Mouse (Mus musculus): ENCODE results near the gene Gm39566. TPM values are rescaled to one million over a fixed set of nuclear protein-coding genes. Genes with fewer than 3 reads are reported as not detected.

Gene Gm39566
- polyA plus RNA-seq, 1 experiment from 2014 or later = not detected

DNA sequence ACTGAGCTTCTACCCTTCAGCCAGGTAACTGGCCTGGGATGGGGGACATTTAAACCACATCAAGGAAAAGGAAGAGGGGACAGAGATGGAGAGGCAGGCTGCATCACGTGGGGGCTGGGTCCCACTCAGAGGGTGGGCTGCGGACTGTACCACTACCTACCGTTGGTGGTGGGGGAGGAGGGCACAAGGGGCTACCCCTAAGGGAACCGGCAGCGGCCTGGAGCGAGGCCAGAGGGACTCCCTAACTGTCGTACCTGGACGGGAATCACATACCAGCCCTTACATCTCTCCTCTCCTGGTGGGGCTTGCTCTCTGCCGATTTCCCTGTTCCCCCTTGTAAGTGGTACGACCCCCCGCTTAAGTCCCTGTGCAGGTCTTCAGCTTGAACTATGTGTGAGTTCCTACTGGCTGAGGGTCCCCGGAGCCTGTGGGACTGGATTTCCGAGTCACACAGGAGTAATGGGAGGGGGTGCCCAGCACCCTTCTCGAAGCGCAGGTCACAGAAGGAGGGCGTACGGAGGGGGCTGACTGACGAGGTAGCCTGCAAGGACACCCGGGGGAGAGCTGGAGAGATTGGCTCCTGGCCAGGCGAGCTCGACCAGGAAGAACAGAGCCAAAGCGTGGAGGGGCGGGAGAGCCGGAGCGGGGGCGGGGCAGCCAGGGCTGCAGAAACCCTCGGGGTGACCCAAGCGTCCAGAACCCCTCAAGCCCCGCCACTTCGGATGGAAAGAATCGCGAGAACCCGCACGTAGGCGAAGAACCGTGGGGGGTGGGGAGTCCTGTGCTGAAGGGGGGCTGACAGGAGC, 14.5 kb downstream of the Gm39566 start:
- H3K4me3 ChIP-seq = peak overlapping the region; percentile 66
- peaks cover 99% of the 10 kb centered on the region for H3K27me3 ChIP-seq (ENCODE audit: insufficient read depth, poor library complexity, severe bottlenecking)
- H3K27ac ChIP-seq = peak overlapping the region; percentile 96
- peaks cover 77% of the 10 kb centered on the region for H3K4me1 ChIP-seq (replicated peaks)
- H3K9me3 ChIP-seq = no peaks in the 10 kb centered on the region
- WGBS = under 1% methylated on average over 36 of the region's 36 CpGs
- DNase-seq (ENCODE audit: low spot score) = peak; percentile 86
- no peaks in the 10 kb centered on the region for H3K36me3 ChIP-seq

DNA sequence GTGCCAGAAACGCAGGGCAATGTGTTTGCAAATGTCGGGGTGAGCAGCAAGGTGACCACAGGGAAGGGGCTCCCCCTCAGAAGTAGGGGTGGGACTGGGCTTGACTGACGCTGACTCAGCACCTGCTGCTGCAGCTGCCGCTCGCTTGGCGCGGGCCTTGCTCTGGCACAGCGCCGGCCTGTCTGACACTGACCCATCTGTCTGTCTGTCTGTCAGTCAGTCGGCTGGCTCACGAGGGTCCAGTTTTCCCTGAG, 15.0 kb downstream of the Gm39566 start:
- Histone ChIP-seq H3K36me3 (no peaks in the 10 kb centered on the region), H3K9me3 (no peaks in the 10 kb centered on the region), H3K4me3 (peak overlapping the region; percentile 66), H3K27me3 (ENCODE audit: insufficient read depth, poor library complexity, severe bottlenecking) (peaks cover 96% of the 10 kb centered on the region), H3K4me1 (replicated peaks) (peaks cover 81% of the 10 kb centered on the region), H3K27ac (peak overlapping the region; percentile 96)
- WGBS = 1% methylated on average over 11 of the region's 11 CpGs
- DNase-seq (ENCODE audit: low spot score) = no peak

GRCm38 (mm10) chr11:69799394-69800137, 15.5 kb downstream of the Gm39566 start:
- WGBS = 18% methylated on average over 12 of the region's 12 CpGs
- DNase-seq (ENCODE audit: low spot score) = peak; percentile 66
- peaks cover 77% of the 10 kb centered on the region for H3K4me1 ChIP-seq (replicated peaks)

GRCm38 (mm10) chr11:69797924-69798323, 17.2 kb downstream of the Gm39566 start:
- H3K4me1 ChIP-seq (replicated peaks) = peaks cover 60% of the 10 kb centered on the region
- no peaks in the 10 kb centered on the region for H3K36me3 ChIP-seq
- peaks cover 91% of the 10 kb centered on the region for H3K27me3 ChIP-seq (ENCODE audit: insufficient read depth, poor library complexity, severe bottlenecking)
- H3K9me3 ChIP-seq = no peaks in the 10 kb centered on the region
- H3K4me3 ChIP-seq = no peak overlapping the region
- H3K27ac ChIP-seq = no peak overlapping the region
- WGBS = 78% methylated on average over 7 of the region's 7 CpGs
- DNase-seq (ENCODE audit: low spot score) = no peak

More at GRCm38 (mm10) chr11:69799394-69800137, 15.5 kb downstream of the Gm39566 start:
- Histone ChIP-seq H3K27ac (peak overlapping the region; percentile 96), H3K4me3 (peak overlapping the region; percentile 66), H3K27me3 (ENCODE audit: insufficient read depth, poor library complexity, severe bottlenecking) (peaks cover 91% of the 10 kb centered on the region), H3K36me3 (no peaks in the 10 kb centered on the region), H3K9me3 (no peaks in the 10 kb centered on the region)

GRCm38 (mm10) chr11:69795983-69796435, 19.1 kb downstream of the Gm39566 start:
- H3K27me3 ChIP-seq (ENCODE audit: insufficient read depth, poor library complexity, severe bottlenecking) = peaks cover 81% of the 10 kb centered on the region
- DNase-seq (ENCODE audit: low spot score) = no peak
- peak overlapping the region; percentile 60 for H3K4me3 ChIP-seq
- WGBS = 4% methylated on average over 13 of the region's 13 CpGs
- H3K27ac ChIP-seq = peak overlapping the region; percentile 79
- peaks cover 41% of the 10 kb centered on the region for H3K4me1 ChIP-seq (replicated peaks)
- no peaks in the 10 kb centered on the region for H3K36me3 ChIP-seq
- H3K9me3 ChIP-seq = no peaks in the 10 kb centered on the region

GRCm38 (mm10) chr11:69795168-69795982, 19.7 kb downstream of the Gm39566 start, which contains the start of gene Chrnb1:
Chrnb1 (minus strand) TSS chr11:69795943.
- peaks cover 35% of the 10 kb centered on the region for H3K4me1 ChIP-seq (replicated peaks)
- H3K27ac ChIP-seq = peak within 1 kb of the TSS; percentile 79
- 2% methylated on average over 52 of the region's 52 CpGs for WGBS
- H3K36me3 ChIP-seq = no peaks in the 10 kb centered on the region
- no peaks in the 10 kb centered on the region for H3K9me3 ChIP-seq
- peak within 1 kb of the TSS; percentile 60 for H3K4me3 ChIP-seq
- peak; percentile 91 for DNase-seq (ENCODE audit: low spot score)
- H3K27me3 ChIP-seq (ENCODE audit: insufficient read depth, poor library complexity, severe bottlenecking) = peaks cover 75% of the 10 kb centered on the region

DNA sequence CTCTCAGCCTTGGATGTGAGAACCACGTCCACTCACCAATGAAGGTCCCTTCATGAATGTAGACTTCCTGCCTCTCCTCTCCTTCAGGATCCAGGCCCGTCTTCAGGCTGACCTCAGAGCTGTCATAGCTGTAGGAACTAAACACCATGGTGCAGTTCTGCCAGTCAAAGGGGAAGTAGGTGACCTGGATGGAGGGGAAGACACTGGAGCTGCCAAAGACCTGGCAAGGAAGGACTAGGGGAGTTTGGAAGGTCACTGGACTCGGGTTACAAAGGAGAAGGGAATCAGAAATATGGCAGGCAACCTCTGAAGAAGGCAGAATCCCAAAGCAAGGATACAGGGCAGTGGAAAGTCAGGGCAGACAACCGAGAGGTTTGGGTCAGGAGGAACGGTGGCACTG, 21.7 kb downstream of the Gm39566 start:
- Histone ChIP-seq H3K27me3 (ENCODE audit: insufficient read depth, poor library complexity, severe bottlenecking) (peaks cover 56% of the 10 kb centered on the region), H3K36me3 (no peaks in the 10 kb centered on the region), H3K9me3 (no peaks in the 10 kb centered on the region), H3K27ac (no peak overlapping the region), H3K4me3 (no peak overlapping the region), H3K4me1 (replicated peaks) (peaks cover 16% of the 10 kb centered on the region)
- 66% methylated on average over 5 of the region's 5 CpGs for WGBS
- no peak for DNase-seq (ENCODE audit: low spot score)

- peaks cover 40% of the 10 kb centered on the region for H3K27me3 ChIP-seq (ENCODE audit: insufficient read depth, poor library complexity, severe bottlenecking)
- no peak for DNase-seq (ENCODE audit: low spot score)
- H3K27ac ChIP-seq = no peak overlapping the region
- no peak overlapping the region for H3K4me3 ChIP-seq
- H3K36me3 ChIP-seq = no peaks in the 10 kb centered on the region
- H3K4me1 ChIP-seq (replicated peaks) = peaks cover 11% of the 10 kb centered on the region
- H3K9me3 ChIP-seq = no peaks in the 10 kb centered on the region
- 72% methylated on average over 5 of the region's 5 CpGs for WGBS
Measured at GRCm38 (mm10) chr11:69791420-69791819, 23.7 kb downstream of the Gm39566 start.

GRCm38 (mm10) chr11:69789431-69789830, 25.7 kb downstream of the Gm39566 start:
- no peak overlapping the region for H3K27ac ChIP-seq
- H3K4me3 ChIP-seq = no peak overlapping the region
- H3K27me3 ChIP-seq (ENCODE audit: insufficient read depth, poor library complexity, severe bottlenecking) = peaks cover 29% of the 10 kb centered on the region
- no peaks in the 10 kb centered on the region; the same call in 1 of the 2 replicates for H3K4me1 ChIP-seq (replicated peaks)
- H3K36me3 ChIP-seq = no peaks in the 10 kb centered on the region
- DNase-seq (ENCODE audit: low spot score) = no peak
- no peaks in the 10 kb centered on the region for H3K9me3 ChIP-seq
- 69% methylated on average over 5 of the region's 5 CpGs for WGBS

GRCm38 (mm10) chr11:69787306-69787705, 27.8 kb downstream of the Gm39566 start:
- DNase-seq (ENCODE audit: low spot score) = no peak
- H3K27me3 ChIP-seq (ENCODE audit: insufficient read depth, poor library complexity, severe bottlenecking) = peaks cover 10% of the 10 kb centered on the region
- no peak overlapping the region for H3K27ac ChIP-seq
- 85% methylated on average over 5 of the region's 5 CpGs for WGBS
- no peak overlapping the region for H3K4me3 ChIP-seq
- H3K9me3 ChIP-seq = no peaks in the 10 kb centered on the region
- H3K36me3 ChIP-seq = no peaks in the 10 kb centered on the region
- H3K4me1 ChIP-seq (replicated peaks) = no peaks in the 10 kb centered on the region; the same call in 1 of the 2 replicates

DNA sequence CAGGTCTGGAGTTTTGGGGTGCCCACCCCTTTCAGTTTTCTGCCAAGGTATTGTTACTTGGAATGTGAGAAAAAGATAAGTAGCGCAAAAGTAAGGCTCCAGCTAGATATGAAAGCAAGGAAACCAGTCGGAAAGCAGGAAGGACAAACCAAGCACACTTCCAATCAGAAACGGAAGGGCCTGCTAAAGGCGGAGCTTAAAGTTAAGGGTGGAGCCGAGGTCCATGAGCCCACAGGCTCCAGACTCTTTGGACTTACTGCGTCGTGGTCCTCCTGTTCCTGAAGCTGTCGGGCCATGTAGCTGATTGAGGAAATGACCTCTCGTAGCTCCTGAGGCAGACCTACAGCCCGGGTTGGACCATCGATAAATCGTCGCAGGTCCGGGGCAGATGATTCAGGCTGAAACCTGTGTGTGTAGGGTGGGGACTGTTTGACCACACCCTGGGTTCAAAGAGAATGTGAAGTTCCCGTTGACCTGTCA, 30.3 kb downstream of the Gm39566 start:
- Histone ChIP-seq H3K27me3 (ENCODE audit: insufficient read depth, poor library complexity, severe bottlenecking) (peaks cover 19% of the 10 kb centered on the region), H3K36me3 (no peaks in the 10 kb centered on the region), H3K27ac (no peak overlapping the region), H3K4me3 (peak overlapping the region; percentile 1; the same call in 1 of the 2 replicates), H3K9me3 (no peaks in the 10 kb centered on the region), H3K4me1 (replicated peaks) (no peaks in the 10 kb centered on the region; the same call in none of the 2 replicates)
- 43% methylated on average over 15 of the region's 15 CpGs for WGBS
- DNase-seq (ENCODE audit: low spot score) = no peak

DNA sequence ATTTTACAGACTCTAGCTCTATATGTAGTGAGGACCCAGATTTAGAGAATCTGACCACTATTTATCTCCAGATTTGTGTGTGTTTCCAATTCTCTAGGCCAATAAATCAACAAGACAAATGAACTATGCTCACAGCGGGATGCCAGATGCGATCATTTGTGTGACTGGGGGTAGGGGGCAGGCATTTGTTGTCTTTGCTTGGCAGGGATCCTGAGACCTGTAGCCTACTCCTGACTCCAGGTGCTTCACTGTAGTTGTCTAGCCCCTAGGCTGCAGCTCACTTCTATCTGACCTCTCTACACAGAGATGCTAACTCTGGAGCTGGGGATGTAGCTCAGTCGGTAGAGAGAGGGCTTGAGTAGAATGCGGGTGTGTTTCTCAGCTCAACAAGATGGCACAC, 33.3 kb downstream of the Gm39566 start:
- WGBS = 38% methylated on average over 4 of the region's 4 CpGs
- Histone ChIP-seq H3K36me3 (peaks cover 3% of the 10 kb centered on the region; the same call in 1 of the 2 replicates), H3K27me3 (ENCODE audit: insufficient read depth, poor library complexity, severe bottlenecking) (peaks cover 49% of the 10 kb centered on the region), H3K4me1 (replicated peaks) (peaks cover 17% of the 10 kb centered on the region), H3K27ac (no peak overlapping the region), H3K9me3 (no peaks in the 10 kb centered on the region), H3K4me3 (no peak overlapping the region)
- no peak for DNase-seq (ENCODE audit: low spot score)

All from hindbrain, embryonic 10.5 days (tissue).